Mouse (Mus musculus) skeletal muscle tissue, adult 2 months (tissue): ENCODE measurements around the gene Scn1b.
A peak's percentile ranks its signal among the peaks of the same experiment; 100 is the strongest.

Experiments used
- DNase-seq: peaks from one replicate; pipeline ENCODE4 v3.0.0-alpha.2; 2012; ENCODE audit warnings: low read depth, low spot score

Gene Scn1b

DNA sequence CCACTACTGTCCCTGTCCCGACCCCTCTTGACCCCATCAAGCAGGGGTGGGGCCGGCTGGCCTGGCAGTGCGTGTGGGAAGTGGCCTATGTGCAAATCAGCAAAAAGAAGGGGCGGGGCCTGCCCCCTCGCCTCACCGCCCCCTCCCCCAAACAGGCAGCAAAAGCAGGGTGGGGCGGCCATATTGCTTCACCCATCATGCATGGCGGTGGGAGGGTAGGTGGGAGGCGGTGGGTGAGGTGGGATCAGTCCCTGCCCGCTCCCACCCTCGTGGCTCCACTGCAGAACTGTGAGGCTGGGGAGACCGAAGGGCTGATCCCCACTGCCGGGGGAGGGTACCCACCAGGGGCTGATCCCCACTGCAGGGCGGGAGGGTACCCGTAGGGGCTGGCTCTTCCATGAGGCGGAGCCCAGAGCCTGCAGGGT, 10.1 kb downstream of the Scn1b start:
- no peak for DNase-seq

DNA sequence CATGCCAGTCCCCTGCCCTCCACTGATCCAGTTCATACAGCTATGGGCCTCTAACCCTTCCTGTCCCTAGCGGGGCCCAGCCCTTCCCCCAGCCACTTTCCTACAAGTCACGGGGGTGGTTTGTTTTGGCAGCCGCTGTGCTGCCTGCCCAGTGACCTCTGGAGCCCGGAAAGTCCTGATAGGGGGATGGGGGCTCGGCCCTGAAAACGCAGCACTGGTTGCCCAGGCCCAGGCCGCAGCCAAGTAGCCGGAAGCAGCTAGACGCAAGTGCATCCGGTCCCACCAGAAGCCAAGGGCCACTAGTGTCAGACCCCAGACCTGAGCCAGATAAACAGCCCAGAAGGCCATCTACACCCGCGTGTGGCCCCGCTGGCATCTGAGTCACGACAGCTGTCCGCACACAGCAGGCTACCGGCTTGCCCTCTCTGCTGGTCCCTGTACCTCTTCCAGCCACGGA, 11.2 kb downstream of the Scn1b start:
- peak; percentile 86 for DNase-seq

DNA sequence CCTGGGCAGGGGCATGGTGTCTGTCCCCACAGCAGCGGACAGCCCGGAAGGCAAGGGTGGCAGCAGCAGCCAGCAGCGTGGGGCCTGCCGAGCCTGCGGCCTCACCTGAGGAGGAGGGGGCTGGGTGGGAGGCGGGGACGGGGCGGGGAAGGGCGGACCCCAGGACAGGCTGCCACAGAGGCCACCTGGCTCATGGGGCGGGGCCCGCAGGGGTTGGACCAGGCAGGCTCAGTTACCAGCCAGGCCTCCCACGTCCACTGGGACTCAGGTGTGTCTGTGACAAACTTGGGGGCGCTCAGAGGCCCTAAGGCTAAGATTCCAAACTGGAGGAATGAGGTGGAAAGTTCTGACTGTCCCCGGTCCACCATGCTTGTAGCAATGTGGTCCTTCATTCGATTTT, 11.6 kb downstream of the Scn1b start, which contains the start of gene Hpn:
Gene Hpn, minus strand, starts transcription at position 109 of the 400 bp plus-strand sequence.
- no peak for DNase-seq

DNA sequence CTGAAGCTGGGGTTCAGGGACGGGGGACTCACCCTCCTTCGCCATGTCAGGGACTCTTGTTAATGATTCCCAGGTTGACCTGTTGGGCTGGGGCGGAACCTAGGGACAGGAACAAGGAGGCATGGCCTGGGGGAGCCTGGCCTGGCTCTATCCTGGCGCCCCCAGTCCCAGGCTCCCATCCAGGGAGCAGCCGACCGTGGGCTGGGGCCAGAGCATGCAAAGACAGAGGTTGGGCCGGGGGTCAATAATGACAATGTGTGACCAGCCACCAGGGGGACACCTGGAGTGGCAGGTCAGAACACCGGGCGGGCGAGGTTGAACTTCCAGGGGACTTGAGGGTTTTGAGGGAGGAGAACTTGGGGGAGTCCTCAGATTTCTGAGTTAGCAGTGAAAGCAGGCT, 12.2 kb downstream of the Scn1b start:
- no peak for DNase-seq

DNA sequence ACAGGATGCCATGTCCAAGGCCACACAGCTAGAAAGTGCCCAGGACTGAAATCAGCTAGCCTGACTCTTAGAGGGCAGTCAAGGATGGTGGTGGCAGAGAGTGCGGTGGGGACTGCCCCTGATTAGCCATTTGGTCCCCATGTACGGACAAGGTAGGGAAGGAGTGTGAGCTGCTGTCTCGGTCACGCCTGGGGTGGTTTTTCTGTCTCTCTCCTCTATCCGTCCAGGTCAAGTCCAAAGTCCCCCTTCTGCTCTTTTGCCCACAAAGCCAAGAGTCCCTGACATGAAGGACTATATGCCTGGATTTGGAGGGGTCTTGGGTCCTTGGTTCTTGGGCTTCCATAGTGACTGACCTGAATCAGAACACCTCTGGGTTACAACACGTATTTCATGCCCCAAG, 13.0 kb downstream of the Scn1b start:
- DNase-seq: no peak

DNA sequence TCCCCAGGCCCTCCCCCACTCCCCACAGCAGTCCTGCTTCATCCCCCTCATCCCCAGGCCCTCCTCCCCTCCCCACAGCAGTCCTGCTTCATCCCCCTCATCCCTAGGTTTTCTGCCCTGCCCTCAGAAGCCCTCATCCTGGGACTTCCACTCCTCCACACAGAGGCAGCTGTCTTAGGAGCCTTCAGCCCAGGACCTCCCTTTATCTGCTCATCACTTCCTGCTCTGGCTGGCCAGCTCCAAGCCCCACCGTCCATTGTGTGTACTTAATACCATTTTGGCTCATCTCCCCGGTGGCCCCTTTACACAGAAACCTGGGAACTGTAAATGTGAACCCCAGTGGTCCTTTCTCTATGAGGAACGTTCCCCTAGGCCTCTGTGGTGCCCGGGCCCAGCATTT, 14.8 kb downstream of the Scn1b start:
- no peak for DNase-seq

DNA sequence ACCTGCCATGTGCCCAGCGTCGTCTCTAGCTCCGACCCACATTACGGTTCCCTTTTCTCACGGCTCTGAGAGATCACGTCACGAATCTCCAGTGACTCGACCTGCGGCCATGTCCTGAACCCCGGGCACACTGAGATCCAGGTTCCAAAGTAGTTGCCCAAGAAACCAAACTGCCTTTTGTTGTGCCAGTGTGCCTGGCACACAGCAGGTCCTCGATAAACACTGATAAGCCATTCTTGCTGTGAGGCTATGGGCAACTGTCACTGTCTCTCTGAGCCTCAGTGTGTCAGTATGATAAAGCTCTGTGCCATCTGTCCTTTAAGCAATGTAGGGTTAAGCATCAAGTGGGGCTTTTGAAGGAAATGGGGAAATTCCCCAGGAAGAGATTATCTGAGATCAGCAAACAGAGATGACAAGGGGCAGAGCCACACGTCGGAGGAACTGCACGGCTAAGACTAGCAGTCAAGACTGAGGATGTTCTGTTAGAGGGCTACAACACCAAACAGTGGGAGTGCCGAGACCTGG, 15.9 kb downstream of the Scn1b start:
- DNase-seq: no peak

DNA sequence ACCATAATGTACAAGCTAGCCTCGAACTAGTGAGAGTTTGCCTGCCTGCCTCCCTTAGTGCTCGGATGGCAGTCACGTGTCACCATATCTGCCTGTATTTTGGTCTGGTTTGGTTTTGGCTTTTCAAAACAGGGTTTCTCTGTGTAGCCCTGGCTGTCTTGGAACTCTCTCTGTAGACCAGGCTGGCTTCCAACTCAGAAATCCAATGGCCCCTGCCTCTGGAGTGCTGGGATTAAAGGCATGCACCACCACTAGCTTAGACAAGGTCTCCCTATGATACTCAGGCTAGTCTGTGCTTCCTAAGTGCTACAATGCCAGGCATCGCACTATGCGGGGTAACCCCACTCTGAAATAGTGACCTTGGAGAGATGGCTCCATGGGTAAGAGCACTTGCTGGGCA, 17.0 kb downstream of the Scn1b start:
- no peak for DNase-seq

DNA sequence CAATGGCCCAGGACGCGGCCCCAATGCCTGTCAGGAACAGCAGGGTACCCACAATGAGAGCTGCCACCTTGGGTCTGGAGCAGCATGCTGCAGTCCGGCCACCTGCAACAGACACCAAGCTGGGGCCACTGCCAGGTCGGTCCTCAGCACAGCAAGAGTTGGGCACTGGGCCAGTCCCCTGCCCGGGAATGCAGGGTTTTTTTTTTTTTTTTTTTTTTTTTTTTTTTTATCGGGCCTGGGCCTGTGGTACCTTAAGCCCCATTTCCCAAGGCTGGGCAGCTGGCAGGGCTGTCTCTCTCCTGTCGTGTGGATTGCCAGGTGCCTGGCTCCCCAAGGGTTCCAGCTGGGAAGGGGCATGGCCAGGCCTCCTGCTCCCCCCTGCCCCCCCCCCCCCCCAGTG, 17.7 kb downstream of the Scn1b start:
- peak; percentile 64 for DNase-seq

DNA sequence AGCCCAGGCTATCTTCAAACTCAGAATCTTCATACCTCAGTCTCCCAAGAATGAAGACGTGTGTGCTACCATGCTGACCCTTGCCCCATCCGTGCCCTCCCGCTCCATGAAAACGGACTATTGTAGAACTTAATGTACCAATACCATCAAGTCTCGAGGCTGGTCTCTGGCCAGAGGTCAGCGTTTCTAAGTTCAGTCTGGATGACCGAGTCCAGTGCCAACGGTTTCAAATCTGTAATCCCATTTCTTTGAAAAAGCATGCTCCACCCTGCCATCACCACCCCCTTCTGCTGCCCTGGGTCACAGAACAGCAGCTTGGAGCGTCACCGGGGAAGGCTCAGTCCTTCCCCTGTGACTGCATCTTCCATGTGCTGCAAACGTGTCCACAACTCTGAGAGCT, 19.0 kb downstream of the Scn1b start:
- no peak for DNase-seq

DNA sequence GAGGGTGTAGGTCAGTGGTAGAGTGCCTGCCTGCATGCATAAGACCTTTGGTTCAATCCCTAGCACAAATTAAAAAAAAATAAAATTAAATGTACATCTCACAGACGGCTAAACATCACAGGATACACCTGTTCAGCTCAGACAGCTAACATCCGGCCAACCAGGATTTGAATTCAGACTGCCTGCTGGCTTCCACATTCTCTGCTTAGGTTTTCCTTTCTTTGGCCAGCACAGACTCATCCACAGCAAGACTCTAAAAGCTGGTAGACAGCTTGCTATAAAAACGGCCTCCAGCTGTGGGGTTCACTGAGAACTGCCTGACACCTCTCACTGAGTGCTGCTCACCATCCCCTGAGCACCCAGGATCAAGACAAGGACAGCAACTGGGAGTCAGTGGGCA, 20.6 kb downstream of the Scn1b start:
- no peak for DNase-seq

DNA sequence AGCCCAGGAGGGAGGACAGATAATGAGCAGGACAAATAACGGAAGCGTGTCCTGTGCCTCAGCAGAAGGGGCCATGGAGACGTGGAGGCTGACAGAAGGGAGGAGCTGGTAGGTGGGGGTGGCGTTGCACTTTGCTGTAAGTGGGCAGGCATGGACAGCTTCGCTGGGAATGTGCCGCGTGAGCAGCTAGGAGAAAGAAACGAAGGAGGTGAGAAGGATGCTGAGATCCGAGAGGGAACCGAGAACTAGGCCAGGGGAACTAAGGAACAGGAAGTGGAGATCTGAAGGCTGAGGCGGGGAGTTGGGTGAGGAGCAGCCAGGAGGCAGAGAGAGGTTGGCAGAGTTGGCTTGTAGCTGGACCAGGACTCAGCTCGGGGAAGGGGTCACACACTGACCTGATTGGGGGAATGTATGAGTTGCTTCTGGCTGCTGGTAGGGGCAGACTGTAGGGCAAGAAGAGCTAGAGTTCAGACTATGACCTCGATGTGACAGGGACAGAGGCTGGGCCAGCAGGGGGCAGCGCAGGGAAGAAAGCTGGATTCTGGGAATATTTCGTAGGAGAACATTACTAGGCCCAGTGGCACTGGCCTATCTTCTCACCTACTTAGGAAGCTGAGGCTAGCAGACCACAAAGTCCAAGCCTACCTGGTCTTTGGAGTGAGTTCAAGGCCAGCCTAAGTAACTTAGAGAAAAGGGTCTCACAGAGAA, 21.6 kb downstream of the Scn1b start:
- no peak for DNase-seq

DNA sequence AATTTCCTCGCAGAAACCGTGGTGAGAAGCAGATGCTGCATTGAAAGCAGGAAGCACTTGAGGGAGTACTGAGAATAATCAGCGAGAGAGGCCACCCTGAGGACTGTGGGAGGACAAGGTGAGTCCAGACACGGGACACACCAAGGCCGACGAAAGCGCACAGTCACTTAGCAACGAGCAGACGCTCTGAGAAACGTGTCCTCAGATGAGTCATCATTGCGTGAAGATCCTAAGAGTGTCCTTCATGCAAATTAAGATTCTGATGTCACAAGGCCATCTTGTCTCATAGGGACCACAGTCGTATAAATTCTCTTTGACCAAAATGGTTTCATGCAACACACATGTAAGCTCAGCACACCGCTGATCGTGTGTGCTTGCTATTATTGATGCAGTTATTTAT, 26.0 kb downstream of the Scn1b start:
- DNase-seq: no peak

DNA sequence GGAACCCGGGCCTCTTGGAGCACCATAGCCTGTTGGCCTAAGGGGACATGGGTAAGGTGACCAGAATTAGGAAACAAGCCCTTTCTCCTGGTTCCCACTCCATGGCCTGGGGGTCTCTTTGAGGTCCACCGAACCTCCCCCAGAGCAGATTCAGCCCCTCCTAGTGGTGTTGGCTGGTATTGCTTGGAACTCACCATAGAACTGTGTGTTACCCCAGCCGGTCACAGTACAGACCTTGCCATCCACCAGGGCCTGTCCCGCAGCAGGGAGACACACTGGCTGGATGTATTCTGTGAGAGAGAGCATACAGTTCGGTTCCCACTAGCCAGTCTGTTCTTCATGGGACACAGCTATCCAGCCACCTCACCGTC, 27.2 kb downstream of the Scn1b start:
- DNase-seq: no peak

DNA sequence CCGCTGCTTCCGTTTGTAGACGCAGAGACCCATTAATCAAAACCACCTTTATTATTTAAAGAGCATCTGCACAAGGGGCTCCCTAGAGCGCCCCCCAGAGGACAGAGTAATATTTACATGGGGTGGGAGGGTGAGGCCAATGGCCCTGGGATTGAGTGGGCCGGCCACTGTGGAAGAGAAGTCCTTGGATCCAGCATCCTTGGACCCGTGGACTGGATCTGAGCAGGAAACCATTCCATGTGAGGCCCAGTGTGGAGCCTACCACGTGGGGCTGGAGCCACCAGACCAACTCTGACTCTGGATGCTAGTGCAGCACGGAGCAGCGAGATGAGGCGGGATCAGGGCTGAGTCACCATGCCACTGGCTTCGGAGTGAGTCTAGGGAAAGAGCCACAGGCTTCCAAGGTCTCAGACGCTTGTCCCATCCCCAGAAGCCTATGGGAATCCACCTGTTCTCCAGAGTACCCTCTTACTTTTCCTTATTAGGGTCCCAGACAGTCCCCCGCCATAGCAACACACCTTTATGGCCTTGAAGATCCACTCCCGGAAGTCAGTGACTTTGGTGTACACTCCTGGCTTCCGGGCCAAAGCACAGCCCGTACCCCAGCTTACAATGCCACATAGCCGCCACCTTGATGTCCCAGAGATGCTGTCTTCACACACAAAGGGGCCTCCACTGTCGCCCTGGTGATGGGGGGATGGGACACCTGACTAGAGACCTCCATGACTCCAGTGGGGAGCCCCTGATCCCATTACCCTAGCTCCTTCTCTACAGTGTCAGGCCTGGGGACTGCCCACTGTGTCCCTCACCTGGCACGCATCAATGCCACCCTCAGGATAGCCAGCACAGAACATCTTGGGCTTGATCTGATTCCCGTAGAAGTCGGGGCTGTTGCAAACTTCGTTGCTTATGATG, 27.8 kb downstream of the Scn1b start:
- DNase-seq: no peak

DNA sequence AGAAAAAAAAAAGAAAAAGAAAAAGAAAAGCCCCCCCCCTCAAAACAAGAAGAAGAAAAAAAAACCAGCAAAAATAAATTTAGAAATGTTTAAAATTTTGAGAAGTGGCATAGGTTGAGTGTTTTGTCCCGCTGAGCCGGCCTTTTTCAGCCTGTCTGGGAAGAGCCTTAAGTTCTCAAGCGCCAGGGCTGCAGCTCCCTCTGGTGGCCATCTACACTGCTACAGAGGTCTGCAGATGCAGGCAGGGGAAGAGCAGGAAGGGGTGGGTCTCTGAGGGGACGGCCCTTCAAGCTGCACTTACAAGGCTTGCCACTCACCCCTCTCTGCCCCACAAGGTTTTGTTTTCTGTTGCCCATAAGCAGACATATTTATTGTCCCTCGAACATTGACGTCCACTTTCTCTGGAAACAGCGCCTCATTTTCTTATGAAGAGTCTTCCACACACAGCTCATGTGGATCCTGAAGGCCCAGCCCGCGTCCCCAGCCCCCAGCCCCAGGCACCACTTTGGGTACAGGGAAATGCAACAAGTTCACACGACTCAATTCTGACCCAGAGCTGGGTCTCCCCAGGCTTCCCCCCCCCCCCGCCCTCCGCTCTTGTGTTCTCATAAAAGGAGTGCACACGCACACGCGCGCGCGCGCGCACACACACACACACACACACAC, 29.1 kb downstream of the Scn1b start:
- DNase-seq: peak; percentile 91

DNA sequence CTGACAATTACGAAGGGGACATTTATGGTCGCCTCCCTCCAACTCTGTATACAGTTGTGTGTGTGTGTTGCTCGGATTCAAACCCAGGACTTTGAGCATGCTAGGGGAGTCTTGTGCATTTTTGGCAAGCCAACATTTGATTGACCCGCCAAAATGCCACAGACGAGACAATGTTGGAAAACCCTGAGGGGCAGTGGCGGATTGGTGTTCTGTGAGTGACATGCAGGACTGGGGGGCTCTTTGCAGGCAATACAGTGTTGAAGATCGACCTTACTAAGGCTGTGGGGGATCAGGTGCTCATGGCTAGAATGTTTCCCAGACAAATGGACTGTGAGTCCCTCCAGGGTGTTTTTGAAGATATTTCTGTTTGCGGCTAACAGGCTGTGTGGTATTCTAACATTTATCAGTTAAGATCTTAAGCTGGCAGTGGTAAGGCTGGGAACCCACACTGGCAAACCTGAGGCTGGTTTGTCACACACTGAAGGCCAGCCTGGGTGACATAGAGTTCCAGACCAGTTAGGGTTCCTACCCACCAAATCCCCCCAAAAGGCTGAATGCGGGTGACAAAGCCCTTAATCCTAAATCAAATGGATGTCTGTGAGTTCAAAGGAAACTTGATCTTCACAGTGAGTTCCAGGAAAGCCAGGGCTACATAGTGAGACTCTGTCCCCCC, 29.8 kb downstream of the Scn1b start:
- no peak for DNase-seq

DNA sequence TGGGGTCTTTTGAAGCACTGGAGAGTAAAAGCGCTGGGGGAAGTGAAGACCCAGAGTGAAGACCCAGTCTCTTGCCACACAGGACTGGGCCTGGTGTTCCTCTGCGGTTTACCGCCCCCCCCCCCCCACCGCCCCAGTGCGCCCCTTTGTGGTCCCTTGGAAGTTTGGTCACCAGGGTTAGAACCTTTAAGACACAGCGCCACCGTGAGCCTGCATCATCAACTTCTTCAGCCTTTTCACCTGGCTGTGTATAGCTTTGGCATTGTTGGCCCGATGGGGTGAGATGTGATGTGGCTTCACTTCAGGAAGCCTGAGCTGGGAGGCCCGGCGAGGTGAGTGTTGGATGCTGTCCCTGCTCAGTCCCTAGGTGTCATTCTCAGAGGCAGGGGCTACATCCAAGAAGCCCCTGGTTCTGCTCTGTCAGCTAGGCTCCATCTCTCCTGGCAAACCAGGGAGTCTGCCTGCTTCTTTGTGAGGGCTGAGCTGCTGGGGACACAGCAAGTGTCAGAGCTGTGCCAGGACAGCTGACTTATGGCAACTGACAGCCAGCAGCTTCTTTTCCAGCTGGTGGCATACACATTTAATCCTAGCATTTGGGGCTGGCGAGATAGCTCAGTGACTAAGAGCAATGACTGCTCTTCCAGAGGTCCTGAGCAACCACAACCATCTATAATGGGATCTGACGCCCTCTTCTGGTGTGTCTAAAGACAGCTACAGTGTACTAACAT, 31.9 kb downstream of the Scn1b start:
- peak; percentile 60 for DNase-seq

DNA sequence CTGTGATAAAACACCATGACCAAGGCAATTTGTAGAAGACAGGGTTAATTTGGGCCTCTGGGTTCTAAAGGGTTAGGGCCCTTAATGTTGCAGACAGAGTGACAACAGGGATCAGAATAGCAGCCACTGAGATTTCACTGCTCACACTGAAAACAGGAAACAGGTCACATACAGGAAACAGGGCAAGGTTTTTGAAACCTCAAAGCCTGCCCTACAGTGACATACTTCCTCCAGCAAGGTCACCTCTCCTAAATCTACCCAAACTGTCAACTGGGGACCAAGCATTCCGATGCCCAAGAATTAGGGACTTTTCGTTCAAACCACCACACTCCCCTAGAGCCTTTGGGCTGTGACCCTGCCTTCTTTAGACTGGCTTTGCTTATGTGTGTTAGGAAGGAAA, 37.1 kb downstream of the Scn1b start:
- DNase-seq: no peak

DNA sequence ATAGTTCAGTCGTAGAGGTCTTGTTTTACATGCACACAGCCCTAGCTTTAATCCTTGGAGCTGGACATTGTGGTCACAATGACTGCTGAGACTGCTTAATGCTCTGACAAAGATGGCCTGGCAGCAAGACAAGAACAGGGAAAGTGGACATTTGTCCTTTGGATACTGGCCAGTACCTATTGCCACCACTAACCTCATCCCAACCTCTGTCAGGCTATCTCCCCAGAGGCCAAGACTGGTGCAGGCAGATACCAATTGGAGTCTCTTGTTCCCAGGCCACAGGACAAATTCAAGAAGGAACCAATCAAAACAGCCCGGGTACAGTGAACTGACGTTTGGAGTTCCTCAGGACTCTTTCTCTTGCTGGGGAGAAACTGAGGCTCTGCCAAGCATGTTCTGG, 38.6 kb downstream of the Scn1b start:
- no peak for DNase-seq

DNA sequence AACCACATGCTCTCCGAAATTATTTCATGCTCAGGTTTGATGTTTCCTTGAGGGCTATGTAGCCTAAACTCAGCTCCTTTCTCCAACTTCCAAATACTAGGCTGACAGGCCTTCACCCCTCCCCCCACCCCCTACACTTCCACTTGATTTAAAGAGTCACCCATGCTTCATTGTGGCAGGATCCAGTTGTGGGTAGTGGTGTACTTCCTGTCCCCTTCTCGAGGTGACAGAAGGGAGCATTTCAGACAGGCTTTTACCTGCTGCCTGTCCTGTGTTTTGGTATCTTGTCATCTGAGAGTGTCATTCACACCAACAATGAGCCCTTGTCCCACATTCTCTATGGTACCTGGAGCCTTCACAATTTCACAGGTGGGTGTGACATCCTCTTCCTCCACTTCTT, 39.5 kb downstream of the Scn1b start:
- no peak for DNase-seq
